13 mouse cellular contexts compared by ENCODE assay signal in genomic region chr7:30556894-30557536, GRCm38 (mm10). TPM values are rescaled to one million over a fixed set of nuclear protein-coding genes. Genes with fewer than 3 reads are reported as not detected.
DNase-seq lines count a peak whose midpoint lies in the region; ATAC-seq and TF ChIP-seq lines count a peak whose summit lies in the region.
"Had no signal": no experiment of that assay in that cellular context is flagged by ENCODE, and none has a peak within 500 bp of the region (broad histone marks: within the 10 kb centered on the region; RNA-seq: fewer than 3 reads in every experiment).

No protein-coding gene starts in this region.

- peaks cover 24% of the 10 kb centered on the region for H3K4me1 ChIP-seq in midbrain, embryonic 14.5 days (ENCODE audit: control insufficient read depth, insufficient read depth, low read length)
- H3K4me1 ChIP-seq in midbrain, embryonic 15.5 days: peaks cover 37% of the 10 kb centered on the region
- H3K4me1 ChIP-seq in embryonic facial prominence, embryonic 10.5 days: peaks cover 37% of the 10 kb centered on the region
- H3K4me1 ChIP-seq in stomach, postnatal 0 days (replicated peaks; ENCODE audit: control insufficient read depth, insufficient read depth): 0 out of 2 replicates have a peak, but pooled peaks cover 2% of the 10 kb centered on the region

- no peak overlapping the region for H3K9ac ChIP-seq in midbrain, embryonic 14.5 days (replicated peaks; ENCODE audit: low read length)
- H3K9ac ChIP-seq in midbrain, embryonic 15.5 days: no peak overlapping the region
- H3K9ac ChIP-seq in stomach, postnatal 0 days (ENCODE audit: low read length): no peak overlapping the region
- H3K9ac ChIP-seq: stomach, embryonic 15.5 days had no signal

- H3K4me3 ChIP-seq in gastrocnemius, adult 2 months: no peak overlapping the region
- H3K4me3 ChIP-seq in midbrain, embryonic 14.5 days (replicated peaks; ENCODE audit: low read depth, low read length): no peak overlapping the region
- H3K4me3 ChIP-seq in midbrain, embryonic 15.5 days: no peak overlapping the region
- H3K4me3 ChIP-seq in embryonic facial prominence, embryonic 10.5 days: peak overlapping the region; percentile 23; the same call in 1 of the 2 replicates
- no peak overlapping the region for H3K4me3 ChIP-seq in stomach, postnatal 0 days (ENCODE audit: low read depth, low read length)

- H3K27me3 ChIP-seq in midbrain, embryonic 14.5 days (ENCODE audit: control insufficient read depth, insufficient read depth, low read length): no peaks in the 10 kb centered on the region
- H3K27me3 ChIP-seq in midbrain, embryonic 15.5 days (replicated peaks): no peaks in the 10 kb centered on the region
- H3K27me3 ChIP-seq in embryonic facial prominence, embryonic 10.5 days (replicated peaks; ENCODE audit: low read depth, poor library complexity, severe bottlenecking): 0 out of 2 replicates have a peak, but pooled peaks cover 4% of the 10 kb centered on the region
- H3K27me3 ChIP-seq in stomach, postnatal 0 days (ENCODE audit: control insufficient read depth, insufficient read depth, low read length): no peaks in the 10 kb centered on the region
- H3K27me3 ChIP-seq: liver, embryonic 15.5 days; stomach, embryonic 15.5 days had no signal

- peak overlapping the region; percentile 21; the same call in 1 of the 2 replicates for H3K27ac ChIP-seq in gastrocnemius, adult 2 months
- no peak overlapping the region for H3K27ac ChIP-seq in midbrain, embryonic 14.5 days (replicated peaks; ENCODE audit: low read depth, low read length)
- H3K27ac ChIP-seq in midbrain, embryonic 15.5 days: no peak overlapping the region
- no peak overlapping the region for H3K27ac ChIP-seq in embryonic facial prominence, embryonic 10.5 days (replicated peaks)
- no peak overlapping the region for H3K27ac ChIP-seq in stomach, postnatal 0 days (replicated peaks)
- H3K27ac ChIP-seq: forebrain, embryonic 10.5 days; stomach, embryonic 15.5 days had no signal

- no peak for ATAC-seq in midbrain, embryonic 14.5 days (ENCODE audit: low FRiP score, low TSS enrichment)
- ATAC-seq in midbrain, embryonic 15.5 days (replicated peaks): no peak
- ATAC-seq in stomach, postnatal 0 days (ENCODE audit: low FRiP score, low TSS enrichment): no peak
- no peak for ATAC-seq in erythroblast, adult 5-6 weeks (replicated peaks; ENCODE audit: low FRiP score, poor library complexity, severe bottlenecking)

- TF ChIP-seq CTCF in gastrocnemius, adult 2 months (IDR thresholded peaks at IDR 0.05): peak; percentile 26; the same call in 1 of the 2 replicates
- peak; percentile 46 for TF ChIP-seq CTCF in stomach, postnatal 0 days (IDR thresholded peaks at IDR 0.05; ENCODE audit: low read depth)

- H3K9me3 ChIP-seq in midbrain, embryonic 14.5 days (ENCODE audit: control insufficient read depth, low read length): no peaks in the 10 kb centered on the region
- H3K9me3 ChIP-seq in midbrain, embryonic 15.5 days: no peaks in the 10 kb centered on the region
- H3K9me3 ChIP-seq in embryonic facial prominence, embryonic 10.5 days: no peaks in the 10 kb centered on the region
- H3K9me3 ChIP-seq in stomach, postnatal 0 days (ENCODE audit: control insufficient read depth, low read length): no peaks in the 10 kb centered on the region
- H3K9me3 ChIP-seq: forebrain, embryonic 10.5 days; liver, embryonic 15.5 days; stomach, embryonic 15.5 days had no signal

- intact Hi-C loops in gastrocnemius, adult 2 months (cut with DNase I): no loop called here

- no peak for DNase-seq in gastrocnemius, adult 2 months
- no peak for DNase-seq in gastrocnemius, postnatal 4 days (ENCODE audit: low spot score in 2 of 2)
- peak; percentile 15 for DNase-seq in midbrain, embryonic 14.5 days
- no peak for DNase-seq in embryonic facial prominence, embryonic 10.5 days (ENCODE audit: low spot score)
- no peak for DNase-seq in stomach, postnatal 0 days (ENCODE audit: low spot score)
- DNase-seq in left cerebral cortex, adult 9 months (ENCODE audit: low spot score in 2 of 2): no peak
- DNase-seq: adrenal gland, adult 2 months; kidney, postnatal 4 days had no signal

- H3K36me3 ChIP-seq in midbrain, embryonic 14.5 days (ENCODE audit: control insufficient read depth, insufficient read depth, low read length): peaks cover 33% of the 10 kb centered on the region
- peaks cover 28% of the 10 kb centered on the region; the same call in 1 of the 2 replicates for H3K36me3 ChIP-seq in midbrain, embryonic 15.5 days (replicated peaks)
- H3K36me3 ChIP-seq in embryonic facial prominence, embryonic 10.5 days (replicated peaks): peaks cover 44% of the 10 kb centered on the region
- H3K36me3 ChIP-seq in stomach, postnatal 0 days (ENCODE audit: control insufficient read depth, insufficient read depth, low read length): peaks cover 15% of the 10 kb centered on the region

- TF ChIP-seq EP300 in stomach, postnatal 0 days (optimal IDR thresholded peaks at IDR 0.05): no peak

- no peak overlapping the region for H3K4me2 ChIP-seq in midbrain, embryonic 14.5 days (ENCODE audit: low read length)
- H3K4me2 ChIP-seq in midbrain, embryonic 15.5 days: no peak overlapping the region
- no peak overlapping the region for H3K4me2 ChIP-seq in stomach, postnatal 0 days (replicated peaks; ENCODE audit: low read depth)

- 92% methylated on average over 18 of the region's 18 CpGs for WGBS in midbrain, embryonic 14.5 days
- WGBS in midbrain, embryonic 15.5 days: 92% methylated on average over 18 of the region's 18 CpGs
- WGBS in embryonic facial prominence, embryonic 10.5 days: 92% methylated on average over 18 of the region's 18 CpGs
- WGBS in stomach, postnatal 0 days: 96% methylated on average over 18 of the region's 18 CpGs

RNA-seq across cellular contexts. Expression of gene Lin37, which starts 2.6 kb away (rescaled TPM):
- total RNA-seq in gastrocnemius, adult 2 months (2021): 10 to 100 TPM in 1 of 2 experiments, 1 to 10 TPM in 1; 9.2 to 10.5 TPM
- total RNA-seq in gastrocnemius, postnatal 4 days (2021): 10 to 100 TPM; 17.3 to 18.6 TPM
- 49.9 and 59.1 TPM in 2 replicates for polyA plus RNA-seq in midbrain, embryonic 14.5 days (2014; fragmentation: Nextera tagmentation; extraction: Ambion mirVana)
- polyA plus RNA-seq in midbrain, embryonic 15.5 days (2015; fragmentation: Nextera tagmentation; extraction: Ambion mirVana): 53.6 and 63.8 TPM in 2 replicates
- 42.5 and 45.2 TPM in 2 replicates for polyA plus RNA-seq in embryonic facial prominence, embryonic 10.5 days (2016; fragmentation: Nextera tagmentation; extraction: Ambion mirVana)
- 30.2 and 30.9 TPM in 2 replicates for polyA plus RNA-seq in stomach, postnatal 0 days (2015; fragmentation: Nextera tagmentation; extraction: Ambion mirVana)
- total RNA-seq in erythroblast, adult 5-6 weeks (2015; ENCODE audit: low replicate concordance): 48.0 and 55.0 TPM in 2 replicates
- total RNA-seq in erythroblast, adult 5-6 weeks (2017; ENCODE audit: low replicate concordance): 7.8 and 8.9 TPM in 2 replicates

RNA-seq across cellular contexts. Expression of gene Proser3, which starts 4.9 kb away (rescaled TPM):
- 1 to 10 TPM; 5.5 to 7.3 TPM for total RNA-seq in gastrocnemius, adult 2 months (2021)
- 10 to 100 TPM; 10.1 to 10.4 TPM for total RNA-seq in gastrocnemius, postnatal 4 days (2021)
- 7.4 and 10.9 TPM in 2 replicates for polyA plus RNA-seq in midbrain, embryonic 14.5 days (2014; fragmentation: Nextera tagmentation; extraction: Ambion mirVana)
- polyA plus RNA-seq in midbrain, embryonic 15.5 days (2015; fragmentation: Nextera tagmentation; extraction: Ambion mirVana): 7.7 and 9.4 TPM in 2 replicates
- polyA plus RNA-seq in embryonic facial prominence, embryonic 10.5 days (2016; fragmentation: Nextera tagmentation; extraction: Ambion mirVana): 17.7 TPM in 2 replicates
- 2.2 and 2.3 TPM in 2 replicates for polyA plus RNA-seq in stomach, postnatal 0 days (2015; fragmentation: Nextera tagmentation; extraction: Ambion mirVana)
- total RNA-seq in erythroblast, adult 5-6 weeks (2015; ENCODE audit: low replicate concordance): 0.38 and 2.1 TPM in 2 replicates
- 0.77 and 4.6 TPM in 2 replicates for total RNA-seq in erythroblast, adult 5-6 weeks (2017; ENCODE audit: low replicate concordance)

RNA-seq across cellular contexts. Expression of gene Hspb6, which starts 5.0 kb away (rescaled TPM):
- 1,000 to 10,000 TPM in 1 of 2 experiments, 100 to 1,000 TPM in 1; 867 to 2,532 TPM for total RNA-seq in gastrocnemius, adult 2 months (2021)
- total RNA-seq in gastrocnemius, postnatal 4 days (2021): 100 to 1,000 TPM; 182 to 186 TPM
- 6.3 and 7.4 TPM in 2 replicates for polyA plus RNA-seq in midbrain, embryonic 14.5 days (2014; fragmentation: Nextera tagmentation; extraction: Ambion mirVana)
- 7.8 and 9.9 TPM in 2 replicates for polyA plus RNA-seq in midbrain, embryonic 15.5 days (2015; fragmentation: Nextera tagmentation; extraction: Ambion mirVana)
- polyA plus RNA-seq in embryonic facial prominence, embryonic 10.5 days (2016; fragmentation: Nextera tagmentation; extraction: Ambion mirVana): 4.1 and 5.6 TPM in 2 replicates
- polyA plus RNA-seq in stomach, postnatal 0 days (2015; fragmentation: Nextera tagmentation; extraction: Ambion mirVana): 66.4 and 75.7 TPM in 2 replicates
- total RNA-seq in erythroblast, adult 5-6 weeks (2015; ENCODE audit: low replicate concordance): 6.3 and 19.4 TPM in 2 replicates
- total RNA-seq in erythroblast, adult 5-6 weeks (2017; ENCODE audit: low replicate concordance): 2.2 and 3.9 TPM in 2 replicates

RNA-seq across cellular contexts. Expression of gene U2af1l4, which starts 6.1 kb away (rescaled TPM):
- 10 to 100 TPM; 53.8 to 62.5 TPM for total RNA-seq in gastrocnemius, adult 2 months (2021)
- 10 to 100 TPM; 55.6 to 62.4 TPM for total RNA-seq in gastrocnemius, postnatal 4 days (2021)
- polyA plus RNA-seq in midbrain, embryonic 14.5 days (2014; fragmentation: Nextera tagmentation; extraction: Ambion mirVana): 103 and 104 TPM in 2 replicates
- 87.2 and 90.7 TPM in 2 replicates for polyA plus RNA-seq in midbrain, embryonic 15.5 days (2015; fragmentation: Nextera tagmentation; extraction: Ambion mirVana)
- polyA plus RNA-seq in embryonic facial prominence, embryonic 10.5 days (2016; fragmentation: Nextera tagmentation; extraction: Ambion mirVana): 91.5 and 94.9 TPM in 2 replicates
- 60.5 and 63.9 TPM in 2 replicates for polyA plus RNA-seq in stomach, postnatal 0 days (2015; fragmentation: Nextera tagmentation; extraction: Ambion mirVana)
- total RNA-seq in erythroblast, adult 5-6 weeks (2015; ENCODE audit: low replicate concordance): 3.5 and 30.1 TPM in 2 replicates
- 30.0 and 39.4 TPM in 2 replicates for total RNA-seq in erythroblast, adult 5-6 weeks (2017; ENCODE audit: low replicate concordance)

RNA-seq across cellular contexts. Expression of gene Gm49396, which starts 6.1 kb away (rescaled TPM):
- 1 to 10 TPM; 1.8 to 2.2 TPM for total RNA-seq in gastrocnemius, adult 2 months (2021)
- 1 to 10 TPM; 2.6 to 2.9 TPM for total RNA-seq in gastrocnemius, postnatal 4 days (2021)
- 8.2 and 11.8 TPM in 2 replicates for polyA plus RNA-seq in midbrain, embryonic 14.5 days (2014; fragmentation: Nextera tagmentation; extraction: Ambion mirVana)
- polyA plus RNA-seq in midbrain, embryonic 15.5 days (2015; fragmentation: Nextera tagmentation; extraction: Ambion mirVana): 18.5 and 20.7 TPM in 2 replicates
- 14.2 and 15.3 TPM in 2 replicates for polyA plus RNA-seq in embryonic facial prominence, embryonic 10.5 days (2016; fragmentation: Nextera tagmentation; extraction: Ambion mirVana)
- 2.5 and 2.6 TPM in 2 replicates for polyA plus RNA-seq in stomach, postnatal 0 days (2015; fragmentation: Nextera tagmentation; extraction: Ambion mirVana)
- total RNA-seq in erythroblast, adult 5-6 weeks (2015; ENCODE audit: low replicate concordance): 1.3 and 4.8 TPM in 2 replicates
- total RNA-seq in erythroblast, adult 5-6 weeks (2017; ENCODE audit: low replicate concordance): 5.2 and 6.6 TPM in 2 replicates
